Mouse (Mus musculus): ENCODE measurements around the gene Nudt21. TPM values are rescaled to one million over a fixed set of nuclear protein-coding genes. Genes with fewer than 3 reads are reported as not detected.

The Nudt21 gene
- polyA plus RNA-seq (2014; fragmentation: Illumina TruSeq; extraction: RNeasy Lipid Tissue Mini Kit (QIAGEN cat#74804); ENCODE audit: low read depth, low replicate concordance): 78.1 TPM

GRCm38 (mm10) chr8:94036944-94037524 is at the start of gene Nudt21, which contains the start of gene Ogfod1:
TSS of gene Nudt21 (minus strand) at chr8:94037031.
TSS of gene Ogfod1 (plus strand) at chr8:94037198.

GRCm38 (mm10) chr8:94012013-94012951 is 24.5 kb downstream of the Nudt21 start, which contains the start of gene Amfr:
TSS of gene Amfr (minus strand) at chr8:94012842.

Other genes with a start within 250 kb of the Nudt21 start
- gene Gnao1, start 227.1 kb downstream of the Nudt21 start, polyA plus RNA-seq (2014; fragmentation: Illumina TruSeq; extraction: RNeasy Lipid Tissue Mini Kit (QIAGEN cat#74804); ENCODE audit: low read depth, low replicate concordance): 14.3 TPM
- 391 TPM for gene Amfr, start 24.2 kb downstream of the Nudt21 start, polyA plus RNA-seq (2014; fragmentation: Illumina TruSeq; extraction: RNeasy Lipid Tissue Mini Kit (QIAGEN cat#74804); ENCODE audit: low read depth, low replicate concordance)
- gene Ogfod1, start 167 bp upstream of the Nudt21 start, polyA plus RNA-seq (2014; fragmentation: Illumina TruSeq; extraction: RNeasy Lipid Tissue Mini Kit (QIAGEN cat#74804); ENCODE audit: low read depth, low replicate concordance): 26.9 TPM
- gene Bbs2, start 61.9 kb upstream of the Nudt21 start, polyA plus RNA-seq (2014; fragmentation: Illumina TruSeq; extraction: RNeasy Lipid Tissue Mini Kit (QIAGEN cat#74804); ENCODE audit: low read depth, low replicate concordance): 13.4 TPM
- gene Mt4, start 100.2 kb upstream of the Nudt21 start, polyA plus RNA-seq (2014; fragmentation: Illumina TruSeq; extraction: RNeasy Lipid Tissue Mini Kit (QIAGEN cat#74804); ENCODE audit: low read depth, low replicate concordance): not detected
- not detected for gene Mt3, start 115.6 kb upstream of the Nudt21 start, polyA plus RNA-seq (2014; fragmentation: Illumina TruSeq; extraction: RNeasy Lipid Tissue Mini Kit (QIAGEN cat#74804); ENCODE audit: low read depth, low replicate concordance)
- gene Mt2, start 135.6 kb upstream of the Nudt21 start, polyA plus RNA-seq (2014; fragmentation: Illumina TruSeq; extraction: RNeasy Lipid Tissue Mini Kit (QIAGEN cat#74804); ENCODE audit: low read depth, low replicate concordance): 13.5 TPM
- 4.9 TPM for gene Mt1, start 142.1 kb upstream of the Nudt21 start, polyA plus RNA-seq (2014; fragmentation: Illumina TruSeq; extraction: RNeasy Lipid Tissue Mini Kit (QIAGEN cat#74804); ENCODE audit: low read depth, low replicate concordance)
- gene Nup93, start 177.5 kb upstream of the Nudt21 start, polyA plus RNA-seq (2014; fragmentation: Illumina TruSeq; extraction: RNeasy Lipid Tissue Mini Kit (QIAGEN cat#74804); ENCODE audit: low read depth, low replicate concordance): 14.3 TPM

All from adrenal gland, adult 10 weeks (tissue).